Mouse (Mus musculus) heart, postnatal 4 days (tissue): ENCODE data around the gene Pgd. TPM values are rescaled to one million over a fixed set of nuclear protein-coding genes. Genes with fewer than 3 reads are reported as not detected.
A peak's percentile ranks its signal among the peaks of the same experiment; 100 is the strongest.
"Not testable (repeated sequence)": the region's sequence is repeated elsewhere in the genome, so short reads cannot be mapped to it uniquely, and the experiment has no call there.

Experiments used
- DNase-seq: peaks from one replicate; pipeline ENCODE4 v3.0.0; 2021
- total RNA-seq, 2 experiments: library from RNA; stranded (reverse); gene quantifications; 2 replicates each; pipeline ENCODE4 v1.2.3; 2021

The Pgd gene
- total RNA-seq, 2 experiments from 2014 or later: 50.1 to 55.5 TPM

DNA sequence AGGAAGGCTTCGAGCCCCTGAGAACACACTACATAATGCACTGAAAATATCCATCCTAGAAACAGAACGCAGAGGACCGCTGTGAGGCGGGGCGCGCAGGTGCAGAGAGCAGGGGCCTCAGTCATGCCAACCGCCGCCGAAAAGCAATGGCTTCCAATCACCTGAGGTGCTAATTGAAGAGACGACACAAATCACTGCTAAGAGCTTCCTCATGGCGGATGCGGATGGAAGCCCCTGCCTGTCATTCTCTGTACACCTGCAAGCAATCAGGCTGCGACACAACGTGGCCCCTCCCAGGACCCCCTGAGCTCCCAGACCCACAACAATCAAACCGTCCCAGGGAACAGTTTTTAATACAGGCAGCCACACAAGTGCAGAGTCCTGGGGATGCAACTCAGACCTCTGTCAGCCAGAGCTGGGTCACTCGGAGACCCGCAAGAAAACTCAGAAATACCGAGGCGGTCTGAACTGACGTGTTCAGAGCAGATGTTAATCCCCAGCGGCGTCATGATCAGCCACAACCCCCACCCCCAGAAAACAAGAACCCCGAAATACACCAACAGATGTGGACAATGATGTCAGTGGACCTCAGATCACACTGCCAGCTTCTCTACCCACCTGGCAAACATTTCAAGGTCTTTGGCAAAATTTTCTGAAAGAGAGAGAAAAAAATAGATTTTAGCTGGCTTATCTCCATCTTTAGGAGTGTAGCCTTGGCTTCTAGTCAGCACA, 35.4 kb downstream of the Pgd start:
- no peak for DNase-seq

DNA sequence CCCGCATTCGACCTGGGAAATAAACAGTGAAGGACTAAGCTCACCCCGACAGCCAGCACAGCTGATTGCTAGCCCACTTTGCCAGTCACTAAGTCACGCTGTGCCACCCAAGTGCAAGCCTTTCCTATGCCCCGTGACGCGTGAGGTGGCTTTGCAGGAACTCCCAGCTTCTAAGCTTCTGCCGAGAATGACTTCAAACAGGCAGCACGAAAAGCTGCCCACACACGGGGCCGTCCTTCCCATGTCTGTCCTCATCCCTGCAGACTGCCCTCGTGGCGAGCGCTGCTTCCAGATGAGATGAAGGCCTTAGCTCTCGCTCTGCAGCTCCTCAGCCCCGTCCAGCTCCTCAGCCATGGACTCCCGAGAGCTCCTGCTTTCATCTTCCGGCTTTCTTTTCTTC, 38.1 kb downstream of the Pgd start:
- no peak for DNase-seq

DNA sequence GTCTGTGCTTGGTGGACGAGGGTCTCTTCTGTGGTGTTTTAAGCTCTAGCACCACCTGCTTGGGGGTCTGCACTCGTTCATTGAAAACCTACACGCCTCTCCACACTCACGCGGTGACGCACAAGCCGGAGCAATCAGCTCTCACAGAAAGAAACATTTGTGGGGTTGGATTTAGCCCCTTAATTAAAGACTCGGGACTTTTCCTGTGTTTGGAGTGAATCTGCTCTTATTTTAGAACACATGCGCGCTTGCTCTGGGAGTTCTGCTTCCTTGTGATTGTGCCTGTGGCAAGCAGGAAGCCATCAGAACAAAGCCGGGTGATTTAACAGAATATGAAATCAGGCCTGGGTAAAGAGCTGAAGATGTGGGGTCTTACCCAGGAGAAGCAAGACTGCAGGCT, 39.9 kb downstream of the Pgd start, which contains the start of gene Cort:
Gene Cort (minus strand): TSS at position 101 of the 400 bp plus-strand sequence.
- DNase-seq: no peak

DNA sequence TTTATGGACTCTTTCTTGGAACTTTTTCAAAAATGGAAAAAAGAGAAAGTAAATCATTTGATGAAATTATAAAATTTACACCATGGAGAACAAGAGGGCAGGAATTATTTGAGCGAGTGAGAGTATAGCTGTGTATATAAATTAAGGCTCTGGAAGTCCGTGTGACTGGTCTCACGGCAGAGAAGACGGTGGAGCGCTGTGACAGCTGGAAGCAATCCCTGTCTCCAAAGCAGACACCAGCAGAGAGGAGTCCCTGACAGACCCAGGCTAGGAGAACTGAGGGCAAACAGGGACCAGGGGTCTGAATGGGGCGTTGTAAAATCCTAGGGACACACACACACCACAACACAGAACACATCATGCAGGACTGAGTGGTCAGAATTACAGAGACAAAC, 40.5 kb downstream of the Pgd start:
- no peak for DNase-seq

DNA sequence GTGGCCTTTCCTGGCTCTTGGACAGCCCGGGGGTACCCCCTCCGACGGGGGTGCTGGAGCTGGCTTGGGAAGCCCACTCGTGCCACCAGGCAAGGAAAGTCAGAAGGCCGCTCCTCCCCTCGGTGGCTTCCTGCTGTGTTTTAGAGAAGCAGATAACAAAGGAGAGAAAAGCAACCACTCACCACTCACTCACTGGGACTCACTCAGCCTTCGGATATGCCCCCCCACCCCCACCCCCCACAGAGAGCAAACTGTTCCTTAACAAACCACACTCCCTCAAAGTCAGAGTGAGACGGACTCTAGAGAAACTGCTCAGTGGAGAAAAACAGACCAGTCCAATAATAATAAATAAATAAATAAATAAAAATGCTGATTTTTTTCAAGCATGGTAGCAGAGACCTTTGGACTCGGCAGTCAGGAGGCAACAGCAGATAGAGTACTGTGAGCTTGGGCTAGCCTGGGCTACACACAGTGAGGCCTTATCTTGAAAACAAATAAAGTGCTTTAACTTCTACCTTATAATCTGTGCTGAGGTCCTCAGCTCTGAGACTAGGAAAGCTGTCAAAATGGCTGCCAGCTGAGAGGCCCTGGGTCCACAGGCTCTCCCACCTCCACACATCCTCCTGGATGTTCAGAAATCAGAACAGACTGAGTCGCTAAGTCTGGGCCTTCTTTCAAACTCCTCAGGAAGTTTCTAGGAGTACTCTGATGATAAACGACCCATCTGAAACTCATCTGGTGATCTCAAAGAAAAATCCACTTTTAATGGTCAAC, 41.0 kb downstream of the Pgd start:
- no peak for DNase-seq

DNA sequence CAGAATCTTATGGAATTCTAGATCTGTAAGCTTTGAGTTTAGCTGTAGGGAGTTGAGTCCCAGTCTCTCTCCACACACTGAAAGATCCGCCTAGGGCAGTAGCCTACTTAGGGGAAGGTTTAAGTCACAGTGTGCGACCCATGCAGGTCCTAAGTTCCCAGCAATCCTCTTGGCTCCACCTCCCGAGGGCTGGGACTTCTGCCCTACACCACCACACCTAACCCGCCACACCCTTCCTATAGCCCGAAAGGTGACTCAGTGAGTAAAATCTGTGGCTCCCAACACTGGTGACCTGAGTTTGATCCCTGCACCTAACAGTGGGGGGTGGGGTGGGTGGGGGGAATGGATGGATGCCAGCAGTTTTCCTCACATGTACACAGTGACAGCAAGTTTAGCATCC, 43.1 kb downstream of the Pgd start:
- no peak for DNase-seq

DNA sequence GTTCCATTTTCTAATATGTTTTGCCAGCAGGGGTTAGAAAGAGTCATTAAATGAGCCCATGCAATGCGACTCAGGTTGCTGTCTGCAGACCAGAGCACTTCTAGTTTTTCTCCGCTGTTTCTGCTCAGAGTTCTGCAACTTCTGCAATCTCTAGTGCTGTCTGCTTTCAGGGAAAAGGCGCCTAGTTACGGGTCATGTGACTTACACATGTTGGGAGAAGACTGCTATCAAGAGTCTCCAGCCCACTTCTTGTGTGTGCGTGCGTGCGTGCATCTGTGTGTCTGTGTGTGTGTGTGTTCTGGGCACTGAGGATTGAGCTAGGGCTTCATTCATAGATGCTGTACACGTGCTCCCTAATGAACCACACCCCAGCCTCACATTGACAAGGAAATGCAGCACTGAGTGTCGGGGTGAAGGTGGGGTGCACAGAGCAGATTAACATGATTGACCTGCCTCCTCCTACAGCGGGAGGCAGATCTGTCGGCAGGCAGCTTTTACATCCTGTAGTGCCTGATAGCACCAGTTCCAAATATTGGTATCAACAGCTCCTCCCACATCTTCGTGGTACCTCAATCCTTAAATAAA, 46.5 kb downstream of the Pgd start:
- not testable (repeated sequence) for DNase-seq

DNA sequence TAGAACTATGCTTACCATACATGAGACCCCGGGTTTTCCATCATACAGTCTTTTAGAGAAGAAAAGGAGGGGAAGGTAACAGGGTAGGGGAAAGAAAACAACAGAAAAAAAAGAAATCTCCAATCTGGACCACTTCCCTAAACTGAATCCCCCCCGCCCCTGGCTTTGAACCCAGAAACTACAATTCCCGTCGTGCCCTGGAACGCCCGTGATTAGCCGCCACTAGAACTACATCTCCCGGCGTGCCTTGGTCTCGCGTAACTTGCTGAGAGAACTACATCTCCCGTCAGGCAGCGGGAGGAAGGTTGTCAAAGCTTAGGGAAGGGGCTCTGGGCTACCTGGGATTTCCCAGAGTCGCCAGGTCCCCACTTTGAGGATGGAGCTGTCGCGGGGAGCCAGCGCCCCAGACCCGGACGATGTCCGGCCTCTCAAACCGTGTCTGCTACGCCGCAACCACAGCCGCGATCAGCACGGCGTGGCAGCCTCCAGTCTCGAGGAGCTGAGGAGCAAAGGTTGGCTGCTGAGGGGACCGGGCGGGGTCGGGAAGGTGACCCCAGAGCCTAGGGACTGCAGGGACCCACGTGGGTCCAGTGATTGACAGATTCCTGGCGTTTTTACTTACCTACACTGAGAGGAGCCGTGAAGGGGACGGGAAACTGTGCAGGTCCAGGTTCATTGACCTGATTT, 62.6 kb downstream of the Pgd start, which contains the start of gene Dffa:
Gene Dffa (plus strand): TSS at position 272 of the 687 bp plus-strand sequence.
- DNase-seq: peak; percentile 92

DNA sequence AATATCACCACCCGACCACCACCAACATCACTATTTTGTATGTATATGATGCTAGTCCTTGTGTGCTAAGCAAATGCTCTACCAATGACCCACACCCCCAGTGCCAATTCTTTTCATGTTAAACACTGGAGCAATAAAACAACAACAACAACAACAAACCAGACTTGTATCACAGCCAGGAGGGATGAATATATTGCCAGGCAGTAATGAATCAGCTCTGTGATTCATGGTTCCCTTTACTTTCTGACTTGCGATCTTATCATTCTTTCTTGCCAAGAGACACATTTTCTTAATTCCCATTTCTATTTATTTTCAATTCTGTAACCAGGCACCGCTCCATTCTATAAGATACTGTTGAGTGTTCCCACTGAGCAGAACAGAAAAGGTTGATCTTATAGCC, 65.1 kb downstream of the Pgd start:
- DNase-seq: no peak

DNA sequence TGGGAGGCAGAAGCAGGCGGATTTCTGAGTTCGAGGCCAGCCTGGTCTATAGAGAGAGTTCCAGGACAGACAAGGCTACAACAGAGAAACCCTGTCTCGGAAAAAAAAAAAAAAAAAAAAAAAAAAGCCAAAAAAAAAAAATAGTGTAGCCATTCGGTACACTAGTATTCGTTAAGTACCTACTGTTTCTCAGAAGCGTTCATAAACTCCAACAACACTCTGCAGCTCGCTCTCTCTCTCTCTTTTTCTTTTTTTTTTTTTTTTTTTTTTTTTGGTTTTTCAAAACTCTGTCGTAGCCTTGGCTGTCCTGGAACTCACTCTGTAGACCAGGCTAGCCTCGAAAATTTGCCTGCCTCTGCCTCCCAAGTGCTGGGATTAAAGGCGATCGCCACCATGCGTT, 66.1 kb downstream of the Pgd start:
- DNase-seq: not testable (repeated sequence)

Other genes starting within 250 kb of the Pgd start
- gene Pex14, start 66.9 kb downstream of the Pgd start, total RNA-seq: 10 to 100 TPM; 26.5 to 30.2 TPM
- 10 to 100 TPM; 30.5 to 33.9 TPM for gene Dffa, start 62.6 kb downstream of the Pgd start, total RNA-seq
- gene Cort, start 40.0 kb downstream of the Pgd start, total RNA-seq: 1 to 10 TPM in 1 of 2 experiments, under 1 TPM in 1; 0.71 to 1.2 TPM
- gene Cenps, start 29.1 kb downstream of the Pgd start, total RNA-seq: 10 to 100 TPM; 13.1 to 14.9 TPM
- 100 to 1,000 TPM; 139 to 143 TPM for gene Kif1b, start 140.9 kb upstream of the Pgd start, total RNA-seq